Mouse (Mus musculus): ENCODE measurements around the gene Prep.
A peak's percentile ranks its signal among the peaks of the same experiment; 100 is the strongest.
"Not testable (repeated sequence)": the region's sequence is repeated elsewhere in the genome, so short reads cannot be mapped to it uniquely, and the experiment has no call there.

Prep gene

GRCm38 (mm10) chr10:45116832-45117231, 49.8 kb downstream of the Prep start:
- no peak for DNase-seq (ENCODE audit: low read depth)

DNA sequence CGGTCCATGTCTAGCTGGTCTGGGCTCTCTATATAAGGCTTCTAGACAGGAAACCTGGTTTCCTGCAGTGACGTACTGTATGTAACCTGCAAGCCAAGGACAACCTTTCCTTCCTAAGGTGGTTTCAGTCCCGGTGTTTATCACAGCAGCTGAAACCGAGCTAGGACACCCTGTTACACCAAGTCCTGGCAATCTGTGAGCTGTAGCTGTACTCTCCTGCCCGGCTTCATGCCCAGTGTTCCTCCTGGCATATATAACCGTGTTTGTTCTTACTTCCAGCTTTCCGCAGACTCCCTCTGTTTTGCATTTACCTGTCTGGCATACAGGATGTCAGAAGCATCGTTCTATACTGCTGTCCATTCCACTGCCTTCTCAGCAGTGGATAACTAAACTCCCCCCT, 51.4 kb downstream of the Prep start:
- no peak for DNase-seq (ENCODE audit: low read depth)

DNA sequence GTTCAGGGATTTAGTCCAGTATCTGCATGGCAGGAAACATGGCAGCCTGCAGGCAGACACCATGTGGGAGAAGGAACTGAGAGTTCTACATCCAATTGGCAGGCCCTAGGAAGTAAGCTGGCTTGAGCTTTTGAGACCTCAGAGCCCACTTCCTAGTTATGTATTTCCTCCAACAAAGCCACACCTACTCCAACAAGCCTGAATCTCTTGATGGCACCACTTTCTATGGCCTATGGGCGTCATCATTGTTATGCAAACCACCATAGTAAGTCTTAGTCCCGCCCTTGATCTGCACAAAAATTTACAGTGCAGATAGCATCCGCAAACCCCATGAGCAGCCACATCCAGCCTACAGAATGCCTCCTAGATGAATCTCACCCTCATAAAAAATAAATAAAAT, 54.6 kb downstream of the Prep start:
- DNase-seq (ENCODE audit: low read depth), result peak; percentile 52

GRCm38 (mm10) chr10:45122476-45122875, 55.5 kb downstream of the Prep start:
- DNase-seq (ENCODE audit: low read depth), result no peak

DNA sequence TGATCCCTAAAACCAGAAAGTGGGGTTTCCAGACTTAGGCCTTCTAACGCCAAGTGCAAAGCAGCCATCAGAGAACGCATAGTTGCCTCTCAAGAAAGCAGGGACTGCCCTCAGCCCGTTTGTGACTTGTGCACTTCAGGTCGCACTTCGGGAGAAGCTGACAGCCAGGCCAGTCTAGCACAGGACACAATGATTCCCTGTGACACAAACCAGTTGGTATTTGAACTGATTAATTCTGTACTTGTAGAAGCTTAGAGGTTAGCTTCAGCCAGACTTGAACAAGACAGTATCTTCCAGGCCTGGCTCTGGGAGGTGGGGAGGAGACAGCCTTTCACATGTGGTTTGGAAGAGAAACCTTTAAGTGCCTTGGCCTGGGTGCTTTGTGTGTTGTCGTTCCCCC, 56.0 kb downstream of the Prep start:
- DNase-seq (ENCODE audit: low read depth), result no peak

DNA sequence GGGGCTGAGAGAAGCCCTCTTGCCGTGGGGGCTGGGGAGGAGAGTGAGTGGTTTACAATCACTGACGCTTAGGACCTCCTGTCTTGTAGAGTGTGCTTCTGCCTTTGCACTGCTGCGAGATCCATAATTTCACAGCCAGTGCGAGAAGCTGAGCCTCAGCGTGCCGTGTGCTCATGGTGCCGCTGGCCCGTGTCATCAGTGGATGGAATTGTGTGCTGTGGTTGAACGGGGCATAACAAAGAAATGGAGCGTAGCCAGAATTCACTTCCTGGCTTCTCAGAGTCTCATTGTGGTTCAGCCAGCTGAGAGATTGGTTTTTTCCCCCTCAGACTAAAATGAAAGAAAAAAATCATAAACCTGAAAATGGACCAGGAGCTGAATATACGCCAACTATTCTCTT, 62.1 kb downstream of the Prep start:
- DNase-seq (ENCODE audit: low read depth), result peak; percentile 15

GRCm38 (mm10) chr10:45130004-45130403, 63.0 kb downstream of the Prep start:
- no peak for DNase-seq (ENCODE audit: low read depth)

- DNase-seq (ENCODE audit: low read depth), result no peak
Measured at GRCm38 (mm10) chr10:45132371-45132770, 65.4 kb downstream of the Prep start.

GRCm38 (mm10) chr10:45136806-45137205, 69.8 kb downstream of the Prep start:
- no peak for DNase-seq (ENCODE audit: low read depth)

GRCm38 (mm10) chr10:45139910-45140309, 72.9 kb downstream of the Prep start:
- DNase-seq (ENCODE audit: low read depth), result no peak

DNA sequence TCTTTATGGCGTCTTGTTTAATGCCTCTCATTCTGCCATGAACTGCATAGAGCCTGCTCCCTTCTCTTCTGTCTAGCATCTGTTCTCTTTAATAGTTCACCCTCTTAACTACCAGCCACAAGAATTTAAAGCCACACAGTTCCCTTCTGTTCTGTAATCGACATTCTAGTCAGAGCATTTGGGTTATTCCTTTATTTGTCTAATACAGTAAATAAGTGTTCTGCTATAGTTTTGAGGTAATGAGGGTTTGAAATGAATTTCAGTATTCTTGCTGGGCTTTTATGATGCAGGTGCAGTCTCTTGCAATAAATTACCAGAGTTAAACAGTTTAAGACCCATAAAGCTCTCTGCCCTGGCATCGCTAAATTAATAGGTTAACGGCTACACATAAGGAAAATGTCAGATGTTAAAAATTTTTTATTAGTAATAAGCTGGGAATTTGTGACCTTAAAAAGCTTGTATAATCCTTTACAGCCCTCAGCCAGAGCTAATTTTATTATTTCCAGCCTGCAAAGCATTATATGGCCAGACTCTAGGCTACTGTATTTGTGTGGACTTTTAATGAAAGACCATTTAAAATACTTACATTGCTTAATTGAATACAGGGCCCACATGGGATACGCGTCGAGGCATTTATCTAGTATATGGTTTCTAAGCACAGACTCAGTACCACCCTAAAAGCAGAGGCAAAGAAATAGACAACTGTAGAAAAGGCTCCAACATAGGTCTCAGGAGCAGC, 73.6 kb downstream of the Prep start:
- DNase-seq (ENCODE audit: low read depth), result no peak

GRCm38 (mm10) chr10:45142359-45142758, 75.4 kb downstream of the Prep start:
- no peak for DNase-seq (ENCODE audit: low read depth)

- DNase-seq (ENCODE audit: low read depth), result no peak
Measured at GRCm38 (mm10) chr10:45144038-45144817, 77.2 kb downstream of the Prep start.

DNA sequence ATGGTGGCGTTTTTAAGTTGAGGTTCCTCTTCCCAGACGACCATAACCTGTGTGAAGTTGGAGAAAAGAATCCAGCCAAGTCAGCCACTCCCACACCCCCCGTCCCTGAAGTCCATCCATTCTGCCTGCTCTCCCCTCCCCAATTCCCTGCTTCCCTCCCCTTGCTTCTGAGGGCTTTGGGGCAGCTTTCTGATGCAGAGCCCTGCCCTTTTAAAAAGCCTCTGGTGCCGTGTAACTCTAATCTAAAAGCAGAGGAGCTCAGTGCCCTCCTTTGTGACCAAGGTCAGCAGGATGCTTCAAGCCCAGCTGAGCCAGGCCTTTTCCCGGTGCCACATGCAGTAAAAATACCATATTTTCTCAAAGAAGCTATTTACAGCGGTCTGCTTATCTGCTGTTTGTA, 79.8 kb downstream of the Prep start:
- no peak for DNase-seq (ENCODE audit: low read depth)

GRCm38 (mm10) chr10:45151137-45151536, 84.1 kb downstream of the Prep start:
- no peak for DNase-seq (ENCODE audit: low read depth)

DNA sequence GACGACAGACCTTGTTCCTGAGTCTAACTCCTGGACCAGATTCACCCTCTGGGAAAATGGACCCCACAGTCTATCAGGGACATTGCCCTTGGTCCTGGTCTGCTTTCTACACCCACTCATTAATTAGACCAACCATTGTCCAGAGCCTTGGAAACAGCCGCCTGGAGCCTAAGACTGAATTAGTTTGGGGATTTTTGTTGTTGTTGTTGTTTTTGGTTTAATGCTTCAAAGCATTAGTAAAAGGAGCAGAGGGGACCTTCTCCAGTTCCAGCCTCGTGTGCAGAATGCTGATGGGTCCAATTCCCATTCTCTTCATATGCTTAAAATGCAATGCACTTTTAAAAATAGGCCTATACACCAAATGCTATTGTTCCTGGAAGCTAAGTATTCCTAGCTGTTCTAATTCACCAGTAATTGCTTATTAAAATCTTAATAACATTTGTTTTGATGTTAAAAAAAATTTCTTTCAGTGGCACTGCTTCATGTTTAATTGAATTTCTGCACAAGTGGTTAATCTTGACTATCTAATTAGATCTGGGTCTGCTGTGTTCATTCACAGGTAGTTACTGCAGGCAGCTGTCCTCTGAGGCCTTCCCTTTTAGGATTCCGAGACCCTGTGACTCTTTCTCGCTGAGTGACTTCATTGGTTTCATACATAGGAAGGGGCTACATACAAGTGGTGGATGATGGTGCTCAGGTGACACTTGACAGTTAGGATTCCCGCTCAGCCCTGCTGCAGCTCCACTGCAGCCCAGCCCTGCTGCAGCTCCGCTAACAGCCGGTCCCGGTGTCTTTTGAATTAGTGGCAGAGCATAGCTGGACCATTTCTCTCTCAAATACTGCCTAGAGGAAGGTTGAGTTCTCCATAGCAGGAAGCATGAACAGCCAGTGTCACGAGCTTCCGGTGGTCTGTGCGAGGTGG, 85.0 kb downstream of the Prep start:
- no peak for DNase-seq (ENCODE audit: low read depth)

DNA sequence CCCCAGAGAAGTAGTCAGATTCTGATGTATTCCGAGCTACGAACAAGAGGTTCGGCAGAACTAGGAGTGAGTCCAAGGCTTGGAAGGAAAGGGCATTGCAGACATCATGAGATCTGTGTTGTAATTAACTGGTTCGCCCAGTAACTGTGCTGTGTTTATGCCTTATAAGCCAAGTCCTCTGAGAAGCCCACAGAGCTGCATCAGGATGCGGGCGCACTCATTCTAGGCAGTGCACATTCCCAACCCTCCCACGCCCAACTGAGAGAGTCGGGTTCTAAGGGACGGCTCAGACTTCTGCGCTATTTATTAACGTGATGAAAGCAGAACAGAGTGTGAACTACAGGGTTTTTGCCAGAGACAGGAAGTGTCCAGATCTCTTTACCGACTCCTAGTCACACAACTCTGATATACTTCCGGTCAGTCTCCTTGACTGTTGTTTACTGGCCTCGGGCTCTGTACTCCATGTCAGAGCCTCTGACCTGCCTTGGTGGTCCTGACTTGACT, 87.6 kb downstream of the Prep start:
- no peak for DNase-seq (ENCODE audit: low read depth)

GRCm38 (mm10) chr10:45165851-45166250, 98.8 kb downstream of the Prep start:
- DNase-seq (ENCODE audit: low read depth), result no peak

- no peak for DNase-seq (ENCODE audit: low read depth)
Measured at GRCm38 (mm10) chr10:45173927-45174326, 106.9 kb downstream of the Prep start.

DNA sequence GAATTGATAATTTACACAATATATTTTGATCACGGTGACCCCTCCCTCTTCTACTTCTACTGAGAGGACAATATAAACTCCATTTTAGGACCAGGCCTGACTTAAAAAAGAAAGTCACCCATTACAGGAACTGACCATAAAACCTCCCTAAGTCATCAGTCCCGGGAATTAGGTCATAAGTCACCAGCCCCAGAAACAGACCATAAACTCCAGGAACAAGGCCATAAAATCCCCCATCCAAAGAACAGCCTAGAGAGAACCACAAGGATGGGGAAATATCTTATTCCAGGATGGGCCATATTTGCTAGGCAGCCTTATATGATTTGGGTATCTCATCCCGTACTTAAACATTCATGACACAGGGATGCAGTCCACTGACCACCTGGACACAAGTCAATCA, 107.3 kb downstream of the Prep start:
- no peak for DNase-seq (ENCODE audit: low read depth)

DNA sequence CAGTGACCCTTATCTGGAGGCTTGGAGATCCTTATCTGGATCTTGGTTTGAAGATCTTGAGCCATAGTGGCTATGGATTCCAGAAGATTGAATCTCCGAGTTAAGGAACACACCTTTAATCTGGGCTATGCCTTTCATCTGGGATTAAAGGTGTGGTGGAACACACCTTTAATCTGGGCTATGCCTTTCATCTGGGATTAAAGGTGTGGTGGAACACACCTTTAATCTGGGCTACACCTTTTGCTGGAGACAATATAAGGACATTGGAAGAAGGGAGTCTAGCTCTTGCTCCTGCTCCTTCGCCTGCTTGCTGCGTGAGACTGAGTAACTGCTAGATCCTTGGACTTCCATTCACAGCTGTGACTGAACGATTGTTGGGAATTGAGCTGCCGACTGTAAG, 110.8 kb downstream of the Prep start, which contains the start of gene Popdc3:
Gene Popdc3 (plus strand): TSS at position 301 of the 400 bp plus-strand sequence.
- not testable (repeated sequence) for DNase-seq (ENCODE audit: low read depth)

DNA sequence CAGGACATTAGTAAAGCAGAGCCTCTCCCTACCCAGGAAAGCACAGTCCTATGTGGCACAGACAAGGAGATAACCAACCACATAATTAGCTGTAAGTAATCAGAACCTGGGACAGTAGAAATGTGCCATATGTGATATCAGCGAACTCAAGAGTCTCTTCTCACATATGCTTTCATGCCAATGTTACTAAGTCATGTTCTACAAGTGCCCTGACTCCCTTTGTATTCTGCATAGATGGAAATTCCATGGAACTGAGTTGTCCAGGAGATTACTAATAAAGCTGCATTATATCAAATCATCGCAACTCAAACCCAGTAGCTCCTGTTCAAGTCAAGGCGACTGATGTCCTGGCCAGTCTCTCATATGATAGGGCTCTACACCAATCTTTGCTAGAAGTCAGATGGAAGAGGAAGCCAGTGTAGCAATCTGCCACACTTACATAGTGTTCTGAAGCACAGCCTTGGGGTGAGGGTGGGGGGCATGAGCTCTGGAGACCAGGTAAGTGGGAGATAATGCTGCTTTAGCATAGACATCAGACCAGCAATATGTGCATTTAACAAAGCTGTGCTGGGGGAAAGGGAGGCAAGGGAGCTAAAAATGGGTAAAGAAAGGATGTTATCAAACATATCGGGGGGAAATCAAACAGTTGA, 113.8 kb downstream of the Prep start:
- DNase-seq (ENCODE audit: low read depth), result no peak

Measured in 416B (cell line).